Mouse (Mus musculus) cerebellum, adult 2 months (tissue): Measurements from ENCODE around the gene Zc3h14. TPM values are rescaled to one million over a fixed set of nuclear protein-coding genes. Genes with fewer than 3 reads are reported as not detected.

ENCODE experiments used
- DNase-seq, 2 experiments: peaks; one replicate each; pipeline ENCODE4 v3.0.0; 2021
- H3K27ac ChIP-seq: fragments of 200-500 bp; 2 replicates; pipeline ENCODE4 v1.5.1; 2012; ENCODE audit warnings: low read length, control low read depth, inconsistent platforms; ENCODE audit not compliant: insufficient read depth
- H3K27me3 ChIP-seq: fragments of 200-500 bp; 2 replicates; pipeline ENCODE4 v1.6.1; 2012; ENCODE audit warnings: inconsistent platforms, mild to moderate bottlenecking, low read length, moderate library complexity; ENCODE audit not compliant: control insufficient read depth, insufficient read depth
- H3K4me1 ChIP-seq: fragments of 200-500 bp; 2 replicates; pipeline ENCODE4 v1.6.1; 2011; ENCODE audit warnings: low read length; ENCODE audit not compliant: control insufficient read depth, insufficient read depth
- H3K4me3 ChIP-seq: fragments of 200-500 bp; replicated peaks from 2 replicates; pipeline ENCODE3; 2011; ENCODE audit warnings: mild to moderate bottlenecking, low read depth, low read length, control low read depth; ENCODE audit not compliant: insufficient read depth
- CTCF ChIP-seq: fragments of 200-500 bp; IDR thresholded peaks from 2 replicates; pipeline ENCODE4 v1.5.1; 2011; ENCODE audit warnings: low read depth, mild to moderate bottlenecking, control low read depth, low read length, moderate library complexity, borderline replicate concordance; ENCODE audit not compliant: insufficient read depth
- POLR2A ChIP-seq: fragments of 200-500 bp; IDR thresholded peaks from 2 replicates; pipeline ENCODE4 v1.6.1; 2011; ENCODE audit warnings: low read length, control low read depth, borderline replicate concordance; ENCODE audit not compliant: insufficient read depth
- WGBS: fragments of 180-500 bp; shearing (Covaris S2); methylation state at CpG from one replicate; pipeline ENCODE4 v1.1.7; 2018; 5-methylcytosine and 5-hydroxymethylcytosine counted together
- polyA plus RNA-seq: library from polyadenylated mRNA; depleted of rRNA; stranded (reverse); fragments of >200 nt; gene quantifications from 2 replicates; pipeline ENCODE4 v1.2.3, GENCODE M21; 2012

The Zc3h14 gene
- polyA plus RNA-seq, 1 experiment, result 105 TPM

DNA sequence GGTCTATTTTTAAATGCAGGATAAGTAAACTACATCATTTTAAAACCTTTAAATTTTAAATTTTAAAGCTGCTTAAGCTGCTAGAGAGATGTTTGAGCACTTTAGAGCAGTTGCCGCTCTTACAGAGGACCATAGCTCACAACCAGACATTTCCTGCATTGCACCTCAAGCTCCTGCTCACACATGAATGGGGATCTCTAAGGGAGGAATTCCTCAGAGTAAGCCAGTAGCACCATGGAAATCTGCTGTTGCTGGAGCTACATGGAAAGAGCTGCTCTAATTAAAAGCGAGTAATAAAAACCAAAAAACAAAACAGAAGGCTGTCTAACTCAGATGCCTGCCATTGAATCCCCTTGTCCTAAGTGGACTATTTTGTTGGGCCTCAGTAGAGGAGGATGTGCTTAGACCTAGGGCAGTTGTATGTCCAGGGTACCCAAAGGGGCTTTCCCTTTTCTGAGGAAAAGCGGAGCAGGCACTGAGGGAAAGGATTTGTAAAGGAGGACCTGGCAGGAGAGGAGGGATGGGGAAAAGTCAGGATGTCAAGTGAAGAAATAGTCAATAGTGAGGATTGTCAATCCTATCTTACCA, 49.1 kb downstream of the Zc3h14 start:
- H3K27ac ChIP-seq, result no peak overlapping the region
- DNase-seq, result no peak
- WGBS, result 79% methylated on average over 3 of the region's 3 CpGs
- TF ChIP-seq CTCF (no peak), POLR2A (no peak)
- H3K4me3 ChIP-seq, result no peak overlapping the region
- no peaks in the 10 kb centered on the region for H3K4me1 ChIP-seq
- no peaks in the 10 kb centered on the region for H3K27me3 ChIP-seq

DNA sequence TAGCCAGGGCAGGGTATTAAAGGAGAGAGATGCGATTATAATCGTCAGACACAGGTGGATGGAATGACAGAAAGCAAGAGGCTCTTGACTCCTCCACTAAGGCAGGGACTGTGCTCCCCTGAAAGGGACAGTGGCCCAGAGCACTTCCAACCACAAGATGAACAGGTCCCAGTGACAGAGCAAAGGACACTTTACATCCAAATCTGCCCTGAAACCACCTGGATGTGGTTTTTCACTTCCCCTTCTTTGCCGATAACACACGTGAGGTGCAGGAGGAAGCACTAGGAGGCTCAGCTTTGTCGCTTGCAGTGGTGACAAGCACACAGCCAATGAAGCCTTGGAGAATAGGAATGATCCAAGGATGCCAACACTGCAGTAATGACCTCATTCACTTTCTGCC, 53.6 kb downstream of the Zc3h14 start:
- 87% methylated on average over 5 of the region's 5 CpGs for WGBS
- H3K27ac ChIP-seq, result no peak overlapping the region
- no peak for DNase-seq

DNA sequence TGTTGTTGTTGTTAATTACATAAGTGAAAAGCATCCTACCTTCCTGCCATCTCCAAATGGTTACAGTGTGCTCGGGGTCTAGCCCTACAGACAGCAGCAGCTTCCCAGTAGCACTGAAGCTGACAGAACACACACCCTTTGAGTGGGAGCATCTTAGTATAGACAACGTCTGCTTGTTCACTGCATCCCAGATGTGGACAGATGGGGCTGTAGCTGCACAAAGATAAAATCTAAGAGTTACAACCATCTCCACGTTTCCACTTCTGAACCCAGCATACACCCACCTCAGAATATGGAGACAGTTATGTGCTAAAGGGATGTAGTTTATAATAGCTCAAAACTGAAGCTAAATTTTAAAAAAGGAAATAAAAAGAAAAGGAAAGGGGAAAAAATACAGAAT, 55.5 kb downstream of the Zc3h14 start:
- Histone ChIP-seq H3K4me3 (no peak overlapping the region), H3K4me1 (peaks cover 10% of the 10 kb centered on the region), H3K27ac (no peak overlapping the region), H3K27me3 (no peaks in the 10 kb centered on the region)
- TF ChIP-seq CTCF, result no peak
- TF ChIP-seq POLR2A, result no peak
- WGBS, result 88% methylated on average over 3 of the region's 3 CpGs
- no peak for DNase-seq

More for the DNA sequence above, 53.6 kb downstream of the Zc3h14 start:
- TF ChIP-seq CTCF (no peak), POLR2A (no peak)
- Histone ChIP-seq H3K4me1 (peaks cover 10% of the 10 kb centered on the region), H3K27me3 (no peaks in the 10 kb centered on the region), H3K4me3 (no peak overlapping the region)

DNA sequence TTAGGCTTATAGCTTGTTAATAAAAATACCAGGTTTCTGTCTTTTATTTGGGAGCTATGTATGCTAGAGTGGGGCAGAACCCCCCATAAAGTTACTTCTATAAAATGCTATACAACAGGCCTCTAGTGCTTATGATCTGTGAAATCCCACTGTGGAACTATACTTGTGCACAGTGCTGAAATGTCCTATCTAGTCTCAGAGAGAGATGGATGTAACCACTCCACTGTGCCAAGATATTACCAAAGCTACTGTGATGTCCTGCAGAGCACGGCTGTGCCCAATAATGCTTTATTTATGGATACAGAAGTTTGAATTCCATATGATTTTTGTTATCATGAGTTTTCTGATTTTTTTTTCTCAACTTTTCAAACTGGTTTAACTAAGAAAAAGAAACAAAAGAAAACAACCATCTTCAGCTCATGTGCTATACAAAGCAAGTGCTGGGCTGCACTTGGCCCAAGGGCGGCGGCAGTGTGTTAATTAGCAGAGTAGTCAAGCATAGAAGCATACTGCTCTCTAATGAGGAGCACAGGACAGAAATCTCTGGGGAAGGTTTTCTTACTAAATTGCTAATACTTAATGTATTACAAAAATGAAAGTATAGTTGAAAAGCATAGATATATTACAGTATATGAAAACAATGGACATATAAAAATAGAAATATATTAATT, 57.4 kb downstream of the Zc3h14 start:
- 10% methylated on average over 3 of the region's 3 CpGs for WGBS

DNA sequence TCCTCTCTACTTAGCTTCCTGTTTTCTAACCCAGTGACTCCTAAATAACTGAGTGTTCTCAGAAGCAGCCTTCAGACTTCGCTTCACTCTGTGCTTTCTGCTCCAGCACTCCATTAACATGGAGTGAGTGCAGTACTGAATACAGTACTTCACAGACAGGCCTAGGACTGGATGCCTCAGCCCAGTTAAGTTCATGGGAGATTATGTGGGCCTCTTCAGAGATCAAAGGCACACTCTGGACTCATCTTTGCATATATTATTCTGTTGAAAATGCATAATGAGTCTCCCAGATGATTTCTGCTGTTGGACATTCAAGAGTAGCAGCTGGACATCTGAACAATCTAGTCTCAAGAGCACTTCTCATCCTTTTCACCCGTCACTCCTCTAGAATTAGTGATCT, 74.0 kb downstream of the Zc3h14 start:
- TF ChIP-seq POLR2A (no peak), CTCF (no peak)
- H3K4me3 ChIP-seq, result no peak overlapping the region
- H3K4me1 ChIP-seq, result no peaks in the 10 kb centered on the region
- H3K27me3 ChIP-seq, result no peaks in the 10 kb centered on the region
- 63% methylated on average over 2 of the region's 2 CpGs for WGBS
- DNase-seq, result no peak
- H3K27ac ChIP-seq, result no peak overlapping the region

More for the DNA sequence above, 57.4 kb downstream of the Zc3h14 start:
- no peak overlapping the region for H3K27ac ChIP-seq
- H3K27me3 ChIP-seq, result no peaks in the 10 kb centered on the region
- TF ChIP-seq CTCF, result peak; percentile 22; the same call in 1 of the 2 replicates
- TF ChIP-seq POLR2A, result no peak
- peak in 1 of 2 experiments; percentile 28 for DNase-seq
- peaks cover 10% of the 10 kb centered on the region for H3K4me1 ChIP-seq
- H3K4me3 ChIP-seq, result no peak overlapping the region

DNA sequence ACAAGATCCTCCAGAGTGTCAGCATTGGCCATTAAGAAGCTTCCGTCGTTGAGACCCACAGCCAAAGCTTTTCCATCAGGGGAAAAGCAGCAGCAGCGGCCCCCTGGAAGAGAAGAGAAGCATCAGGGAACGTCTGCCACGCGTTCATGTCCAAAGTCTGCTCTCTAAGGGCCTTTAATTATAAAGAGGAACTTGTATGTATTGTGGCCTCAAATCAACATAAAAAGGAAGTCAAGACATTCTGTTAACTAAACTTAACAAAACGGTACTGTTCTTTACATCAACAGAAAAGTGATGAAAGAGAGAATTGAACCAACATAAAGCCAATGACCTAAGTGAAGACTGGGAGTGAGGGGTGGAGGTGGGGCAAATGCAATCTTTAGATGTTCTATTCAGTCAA, 84.4 kb downstream of the Zc3h14 start:
- TF ChIP-seq POLR2A (no peak), CTCF (no peak)
- Histone ChIP-seq H3K4me3 (no peak overlapping the region), H3K27ac (no peak overlapping the region), H3K27me3 (no peaks in the 10 kb centered on the region), H3K4me1 (no peaks in the 10 kb centered on the region)
- DNase-seq, result no peak
- 87% methylated on average over 7 of the region's 7 CpGs for WGBS

DNA sequence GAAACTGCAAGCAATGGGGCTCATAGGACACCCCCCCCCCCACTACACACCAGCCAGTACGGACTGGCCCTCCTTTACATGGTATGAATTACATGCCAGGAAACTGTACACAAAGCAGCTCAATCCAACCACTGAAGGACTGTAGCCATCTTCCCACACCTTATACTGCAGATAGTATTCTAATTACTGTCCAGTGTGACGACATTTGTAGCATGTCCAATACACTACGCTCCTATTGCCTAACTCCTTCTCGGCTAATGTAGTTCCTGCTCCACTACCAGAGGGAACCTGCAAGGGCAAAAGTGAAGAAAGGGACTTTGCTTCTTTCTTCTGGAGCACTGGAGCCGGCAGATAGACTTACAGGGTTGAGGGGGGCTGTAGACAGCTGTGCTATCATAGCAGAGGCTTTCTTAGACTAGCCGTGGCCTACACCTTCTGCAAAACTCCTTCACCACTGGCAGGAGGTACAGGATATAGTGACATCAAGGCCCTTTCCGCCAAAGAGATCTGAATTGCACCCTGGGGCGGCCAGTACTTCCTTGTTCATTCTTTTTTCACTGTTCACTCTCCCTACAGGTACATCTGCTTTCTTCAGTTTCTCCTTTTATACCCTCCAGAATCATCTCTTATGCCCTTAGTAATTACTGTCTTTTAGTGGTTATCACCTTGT, 86.3 kb downstream of the Zc3h14 start:
- H3K27ac ChIP-seq, result no peak overlapping the region
- TF ChIP-seq CTCF (no peak), POLR2A (no peak)
- WGBS, result 94% methylated on average over 8 of the region's 8 CpGs
- H3K4me3 ChIP-seq, result no peak overlapping the region
- DNase-seq, result no peak
- no peaks in the 10 kb centered on the region for H3K27me3 ChIP-seq
- H3K4me1 ChIP-seq, result no peaks in the 10 kb centered on the region

DNA sequence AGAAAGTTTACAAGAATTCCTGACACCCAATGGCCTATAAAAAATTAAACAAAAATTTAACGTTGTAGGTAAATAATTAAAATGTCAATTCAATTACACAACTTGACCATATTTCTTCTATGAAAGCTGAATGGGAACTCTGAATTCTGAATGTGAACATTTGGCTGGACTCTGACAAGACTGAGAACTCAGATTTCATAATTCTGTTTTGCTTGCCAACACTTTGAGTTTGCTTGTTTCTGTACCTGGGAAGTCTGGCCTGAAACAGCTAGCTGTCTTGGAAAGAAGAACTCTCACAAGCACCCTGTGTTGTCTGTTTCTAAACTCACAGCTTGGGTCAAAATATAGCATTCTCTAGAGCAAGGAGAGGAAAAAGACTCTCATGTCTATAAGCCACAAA, 87.1 kb downstream of the Zc3h14 start:
- TF ChIP-seq POLR2A (no peak), CTCF (no peak)
- H3K4me3 ChIP-seq, result no peak overlapping the region
- no peak overlapping the region for H3K27ac ChIP-seq
- H3K4me1 ChIP-seq, result no peaks in the 10 kb centered on the region
- 85% methylated on average over 1 of the region's 1 CpGs for WGBS
- DNase-seq, result no peak
- H3K27me3 ChIP-seq, result no peaks in the 10 kb centered on the region

DNA sequence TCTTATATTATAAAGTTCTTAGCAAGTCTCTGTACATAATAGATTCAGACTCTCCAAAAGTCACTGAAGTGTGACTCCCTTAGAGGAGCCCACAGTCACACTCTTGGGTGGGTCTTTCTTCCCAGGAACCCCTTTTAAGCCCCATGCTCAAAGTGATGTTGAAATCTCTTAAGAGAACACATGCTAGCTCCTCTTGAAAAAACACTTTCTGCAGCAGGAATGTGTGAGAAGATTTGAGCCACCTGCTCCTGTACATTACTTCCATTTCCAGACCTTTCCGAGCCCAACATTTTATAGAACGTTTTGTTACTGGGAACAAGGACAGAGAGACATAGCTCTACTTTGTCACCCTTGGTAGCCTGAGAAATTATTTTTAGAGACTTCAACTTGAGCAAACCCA, 88.1 kb downstream of the Zc3h14 start:
- no peak overlapping the region for H3K4me3 ChIP-seq
- TF ChIP-seq POLR2A (no peak), CTCF (no peak)
- no peak for DNase-seq
- 95% methylated on average over 2 of the region's 2 CpGs for WGBS
- no peak overlapping the region for H3K27ac ChIP-seq
- no peaks in the 10 kb centered on the region for H3K4me1 ChIP-seq
- H3K27me3 ChIP-seq, result no peaks in the 10 kb centered on the region
